Mouse (Mus musculus) adrenal gland, adult 2 months (tissue): ENCODE data around the gene Spin2d. TPM values are rescaled to one million over a fixed set of nuclear protein-coding genes. Genes with fewer than 3 reads are reported as not detected.
"Not testable (repeated sequence)": the region's sequence is repeated elsewhere in the genome, so short reads cannot be mapped to it uniquely, and the experiment has no call there.

Source experiments
- DNase-seq: peaks from one replicate; pipeline ENCODE4 v3.0.0; 2021
- long read RNA-seq: library from polyadenylated mRNA; stranded (forward); transcript quantifications from one replicate; pipeline ENCODE4 v2.0.0, GENCODE M21; 2021
- polyA plus RNA-seq: library from polyadenylated mRNA; depleted of rRNA; stranded (reverse); fragments of >200 nt; gene quantifications from 2 replicates; pipeline ENCODE4 v1.2.3, GENCODE M21; 2012; rRNA removed
- total RNA-seq, 2 experiments: library from RNA; stranded (reverse); gene quantifications; 2 replicates each; pipeline ENCODE4 v1.2.3; 2021

Gene Spin2d
- total RNA-seq (not detected), polyA plus RNA-seq (not detected in 2 replicates)
- long read RNA-seq, result 0 reads

DNA sequence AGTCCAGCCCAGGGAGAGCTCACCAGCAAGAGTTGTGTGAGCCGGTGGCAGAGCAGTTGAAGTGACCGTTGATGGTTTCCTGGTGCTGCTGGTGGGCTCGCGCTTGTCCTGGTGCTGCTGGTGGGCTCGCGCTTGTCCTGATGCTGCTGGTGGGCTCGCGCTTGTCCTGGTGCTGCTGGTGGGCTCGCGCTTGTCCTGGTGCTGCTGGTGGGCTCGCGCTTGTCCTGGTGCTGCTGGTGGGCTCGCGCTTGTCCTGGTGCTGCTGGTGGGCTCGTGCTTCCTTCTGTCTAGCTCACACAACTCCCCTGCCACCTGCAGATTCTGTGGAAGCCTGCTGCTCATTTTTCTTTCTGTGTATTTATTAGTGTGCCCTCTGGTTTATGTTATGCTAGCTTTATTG lies at the start of gene Spin2d:
Gene Spin2d (minus strand): TSS at position 101 of the 400 bp plus-strand sequence.
- not testable (repeated sequence) for DNase-seq

DNA sequence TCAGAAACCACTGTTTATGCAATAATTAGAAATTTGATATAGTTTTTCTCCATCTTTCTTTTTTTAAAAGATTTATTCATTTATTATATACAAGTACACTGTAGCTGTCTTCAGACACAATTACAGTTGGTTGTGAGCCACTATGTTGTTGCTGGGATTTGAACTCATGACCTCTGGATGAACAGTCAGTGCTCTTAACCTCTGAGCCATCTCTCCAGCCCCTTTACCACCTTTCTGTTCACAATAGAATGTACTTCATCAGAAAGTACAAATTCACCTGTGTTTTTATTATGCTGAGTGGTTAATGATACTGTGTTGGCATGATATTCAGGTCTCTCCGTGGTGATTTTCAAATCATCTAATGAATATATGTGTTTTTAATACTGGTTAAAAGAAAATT lies 48.6 kb upstream of the Spin2d start:
- DNase-seq, result no peak

DNA sequence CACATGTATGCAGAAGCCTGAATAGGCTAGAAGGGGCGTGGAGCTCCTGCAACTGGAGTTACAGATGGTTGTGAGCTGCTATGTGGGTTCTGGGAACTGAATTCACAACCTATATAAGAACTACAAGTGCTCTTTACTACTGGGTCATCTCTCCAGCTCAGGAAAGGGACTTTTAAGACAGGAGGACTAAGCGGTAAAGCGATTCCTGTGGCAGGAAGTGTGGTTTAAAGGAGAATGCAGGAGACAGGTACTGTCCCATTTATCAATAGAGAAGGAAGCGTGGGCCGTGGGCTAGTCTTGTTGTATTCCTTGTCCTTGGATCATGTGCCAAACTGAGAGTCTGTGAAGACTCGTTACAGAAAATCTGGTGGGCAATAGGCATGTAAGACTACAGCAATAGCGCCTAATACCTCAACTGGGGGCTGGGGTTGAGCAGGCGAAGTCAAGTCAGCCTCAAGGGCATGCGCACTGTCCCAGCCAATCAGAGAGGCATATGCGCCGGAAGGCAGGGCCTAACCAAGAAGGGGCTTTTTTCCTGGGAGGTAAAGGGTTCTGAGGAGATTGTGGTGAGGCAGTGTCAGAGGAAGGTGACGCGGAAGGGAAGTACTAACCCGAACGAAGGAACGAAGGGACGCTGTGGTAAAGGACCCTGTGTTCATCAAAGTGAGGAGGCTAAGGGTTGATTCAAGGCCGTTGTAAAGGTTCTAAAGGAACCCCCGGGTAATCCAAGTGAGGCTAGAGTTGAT lies 37.2 kb upstream of the Spin2d start, which contains the start of gene Xlr4b:
Gene Xlr4b (plus strand): TSS at position 515 of the 746 bp plus-strand sequence.
- not testable (repeated sequence) for DNase-seq

DNA sequence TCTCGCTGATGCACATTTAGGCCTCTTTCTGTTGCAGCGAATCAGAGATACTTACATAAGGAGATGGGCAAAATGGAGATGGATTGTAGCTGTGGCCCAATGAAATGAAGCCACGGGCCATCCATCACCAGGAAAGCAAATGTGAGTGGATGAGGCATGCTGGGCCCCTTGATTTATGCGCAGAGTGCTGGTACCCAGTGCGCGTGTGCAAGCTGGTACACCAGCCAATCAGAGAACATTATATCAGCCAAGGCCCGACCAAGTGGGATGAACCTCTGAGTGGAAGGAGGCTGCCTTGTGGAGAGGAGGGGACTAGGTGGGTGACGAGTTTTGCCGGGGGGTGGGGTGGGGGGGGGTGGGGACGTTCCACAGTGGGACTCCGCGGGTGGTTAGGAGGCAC lies 15.1 kb upstream of the Spin2d start, which contains the start of gene Xlr3b:
Gene Xlr3b (plus strand): TSS at position 274 of the 400 bp plus-strand sequence.
- peak; percentile 4 for DNase-seq

DNA sequence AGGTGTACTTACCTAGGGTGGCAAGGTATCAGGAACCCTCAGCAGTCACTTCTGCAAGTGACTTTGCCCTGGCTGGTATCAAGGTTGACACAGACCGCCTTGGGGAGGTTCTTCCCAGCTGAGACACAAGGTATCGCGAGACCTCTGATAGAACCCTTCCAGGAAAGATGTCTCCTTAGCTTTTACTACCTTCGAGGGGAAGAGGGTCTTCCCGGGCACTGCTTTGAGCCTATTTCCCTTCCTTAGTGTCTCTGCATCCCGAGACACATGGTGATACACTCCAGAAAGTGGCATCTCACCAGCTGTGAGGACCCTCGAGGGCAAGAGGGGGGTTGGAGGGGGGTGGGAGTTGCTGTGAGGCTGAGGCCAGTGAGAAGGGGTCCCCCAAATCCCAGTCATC lies 27.4 kb downstream of the Spin2d start, which contains the start of gene DXBay18:
Gene DXBay18 (minus strand): TSS at position 101 of the 400 bp plus-strand sequence.
- not testable (repeated sequence) for DNase-seq

DNA sequence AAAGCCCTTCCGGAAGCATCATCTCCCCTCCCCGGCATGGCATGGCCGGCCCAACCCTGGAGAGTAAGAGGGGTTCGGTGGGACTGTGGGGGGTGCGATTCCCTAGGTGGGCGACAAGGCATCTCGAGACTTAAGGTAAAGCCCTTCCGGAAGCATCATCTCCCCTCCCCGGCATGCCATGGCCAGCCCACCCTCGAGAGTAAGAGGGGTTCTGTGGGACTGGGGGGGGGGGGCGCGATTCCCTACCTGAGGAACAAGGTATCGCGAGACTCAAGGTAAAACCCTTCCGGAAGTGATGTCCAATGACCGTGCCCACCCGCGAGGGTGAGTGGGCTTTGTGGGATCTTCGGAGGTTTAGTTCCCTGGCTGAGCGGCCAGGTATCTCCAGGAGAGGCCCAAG lies 28.3 kb downstream of the Spin2d start, which contains the start of gene Xlr5b:
Gene Xlr5b (plus strand): TSS at position 301 of the 400 bp plus-strand sequence.
- DNase-seq, result not testable (repeated sequence)

DNA sequence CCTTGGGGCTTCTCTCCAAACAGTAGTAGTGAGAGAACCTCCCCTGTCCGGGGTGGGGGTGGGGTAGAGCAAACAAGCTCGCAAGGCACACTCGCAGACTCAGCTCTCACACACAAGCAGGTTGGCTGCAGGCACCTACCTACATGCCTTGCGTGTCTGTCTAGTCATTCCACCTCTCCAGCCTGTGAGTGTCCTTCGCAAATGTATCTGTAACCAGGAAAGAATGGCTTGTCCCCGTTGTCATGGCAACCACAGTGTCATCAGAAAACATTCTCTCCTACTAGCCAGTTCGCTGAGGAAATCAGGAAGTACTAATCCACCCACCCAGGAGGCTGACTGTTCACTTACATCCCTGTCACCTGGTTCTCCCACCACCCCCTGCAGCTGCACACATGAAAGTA lies 33.6 kb downstream of the Spin2d start:
- DNase-seq, result not testable (repeated sequence)

Other genes starting within 250 kb of the Spin2d start
- gene Zfp185, start 189.7 kb downstream of the Spin2d start, total RNA-seq, result 1 to 10 TPM; 2.4 to 3.6 TPM
- 2.4 and 2.5 TPM in 2 replicates for gene Zfp185, start 189.7 kb downstream of the Spin2d start, polyA plus RNA-seq
- under 1 TPM; 0.24 to 0.32 TPM for gene Pnma5, start 139.9 kb downstream of the Spin2d start, total RNA-seq
- gene Pnma5, start 139.9 kb downstream of the Spin2d start, polyA plus RNA-seq, result not detected in 2 replicates
- gene Pnma3, start 112.2 kb downstream of the Spin2d start, total RNA-seq, result under 1 TPM; 0.14 to 0.41 TPM
- 0.17 and 0.19 TPM in 2 replicates for gene Pnma3, start 112.2 kb downstream of the Spin2d start, polyA plus RNA-seq
- gene Xlr4a, start 94.5 kb downstream of the Spin2d start, total RNA-seq, result 1 to 10 TPM in 1 of 2 experiments, not detected in 1; 2.0 TPM
- not detected in 2 replicates for gene Xlr4a, start 94.5 kb downstream of the Spin2d start, polyA plus RNA-seq
- gene Xlr3a, start 79.9 kb downstream of the Spin2d start, total RNA-seq, result 1 to 10 TPM in 1 of 2 experiments, not detected in 1; 3.5 TPM
- 0.92 TPM in 1 of 2 replicates, not detected in the other for gene Xlr3a, start 79.9 kb downstream of the Spin2d start, polyA plus RNA-seq
- gene Gm14685, start 59.9 kb downstream of the Spin2d start, total RNA-seq, result not detected
- not detected in 2 replicates for gene Gm14685, start 59.9 kb downstream of the Spin2d start, polyA plus RNA-seq
- not detected for gene Xlr5b, start 28.2 kb downstream of the Spin2d start, total RNA-seq
- not detected in 2 replicates for gene Xlr5b, start 28.2 kb downstream of the Spin2d start, polyA plus RNA-seq
- under 1 TPM; 0.12 to 0.31 TPM for gene DXBay18, start 27.5 kb downstream of the Spin2d start, total RNA-seq
- gene DXBay18, start 27.5 kb downstream of the Spin2d start, polyA plus RNA-seq, result not detected in 2 replicates
- gene Xlr3b, start 15.2 kb upstream of the Spin2d start, total RNA-seq, result 10 to 100 TPM in 1 of 2 experiments, 1 to 10 TPM in 1; 1.8 to 10.8 TPM
- 0.17 and 0.19 TPM in 2 replicates for gene Xlr3b, start 15.2 kb upstream of the Spin2d start, polyA plus RNA-seq
- gene Xlr4b, start 37.3 kb upstream of the Spin2d start, total RNA-seq, result 1 to 10 TPM in 1 of 2 experiments, under 1 TPM in 1; 0.61 to 1.1 TPM
- gene Xlr4b, start 37.3 kb upstream of the Spin2d start, polyA plus RNA-seq, result 0.06 TPM in 1 of 2 replicates, not detected in the other
- gene F8a, start 51.3 kb upstream of the Spin2d start, total RNA-seq, result 10 to 100 TPM in 1 of 2 experiments, 1 to 10 TPM in 1; 8.0 to 11.8 TPM
- gene F8a, start 51.3 kb upstream of the Spin2d start, polyA plus RNA-seq, result 50.8 and 53.5 TPM in 2 replicates
- gene Xlr4c, start 66.1 kb upstream of the Spin2d start, total RNA-seq, result 1 to 10 TPM in 1 of 2 experiments, not detected in 1; 1.7 TPM
- not detected in 2 replicates for gene Xlr4c, start 66.1 kb upstream of the Spin2d start, polyA plus RNA-seq
- gene Xlr3c, start 88.4 kb upstream of the Spin2d start, total RNA-seq, result under 1 TPM in 1 of 2 experiments, not detected in 1; 0.32 TPM
- not detected in 2 replicates for gene Xlr3c, start 88.4 kb upstream of the Spin2d start, polyA plus RNA-seq
- under 1 TPM in 1 of 2 experiments, not detected in 1; 0.49 TPM for gene Xlr5a, start 116.0 kb upstream of the Spin2d start, total RNA-seq
- gene Xlr5a, start 116.0 kb upstream of the Spin2d start, polyA plus RNA-seq, result not detected in 2 replicates
- not detected for gene Xlr5c, start 116.0 kb upstream of the Spin2d start, total RNA-seq
- gene Xlr5c, start 116.0 kb upstream of the Spin2d start, polyA plus RNA-seq, result 0.25 TPM in 1 of 2 replicates, not detected in the other
- not detected for gene Gm45015, start 159.9 kb upstream of the Spin2d start, total RNA-seq
- not detected in 2 replicates for gene Gm45015, start 159.9 kb upstream of the Spin2d start, polyA plus RNA-seq
- gene Zfp275, start 165.6 kb upstream of the Spin2d start, total RNA-seq, result 10 to 100 TPM; 14.7 to 17.0 TPM
- 10.7 and 12.5 TPM in 2 replicates for gene Zfp275, start 165.6 kb upstream of the Spin2d start, polyA plus RNA-seq
- not detected for gene Gm18336, start 221.7 kb upstream of the Spin2d start, total RNA-seq
- 0.03 TPM in 1 of 2 replicates, not detected in the other for gene Gm18336, start 221.7 kb upstream of the Spin2d start, polyA plus RNA-seq
- under 1 TPM; 0.26 to 0.38 TPM for gene Zfp92, start 234.1 kb upstream of the Spin2d start, total RNA-seq
- gene Zfp92, start 234.1 kb upstream of the Spin2d start, polyA plus RNA-seq, result 0.10 and 0.11 TPM in 2 replicates